Mouse (Mus musculus): ENCODE results near the gene Spryd7. TPM values are rescaled to one million over a fixed set of nuclear protein-coding genes. Genes with fewer than 3 reads are reported as not detected.

Spryd7 gene
- total RNA-seq, 4 experiments from 2014 or later: 52.6 to 61.9 (median 58.5) TPM

DNA sequence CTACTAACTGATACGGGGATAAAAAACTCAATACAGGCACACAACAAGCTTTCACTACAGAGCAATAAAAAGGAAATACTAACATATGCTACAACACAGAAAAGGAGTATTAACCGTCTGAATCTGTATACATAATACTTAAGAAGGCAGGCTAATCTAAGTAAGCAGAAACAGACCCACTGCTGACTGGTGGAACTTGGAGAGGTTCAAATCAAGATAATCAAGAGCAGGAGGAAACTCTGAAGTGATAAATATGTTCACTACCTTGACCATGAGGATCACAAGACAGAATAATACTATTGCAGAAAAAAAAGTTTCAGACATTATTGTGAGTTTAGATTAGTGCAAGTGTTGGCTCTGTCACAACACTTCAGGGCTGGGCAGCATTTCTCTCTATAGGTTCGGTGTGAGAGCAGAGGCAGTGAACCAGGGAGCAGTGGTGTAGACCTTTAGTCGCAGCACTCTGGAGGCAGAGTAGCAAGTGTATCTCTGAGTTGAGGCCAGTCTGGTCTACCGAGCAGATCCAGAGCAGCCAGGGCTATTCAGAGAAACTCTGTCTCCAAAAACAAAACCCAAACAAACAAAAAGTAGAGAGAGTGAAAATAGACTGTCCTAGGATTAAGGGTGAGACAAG lies 19.9 kb downstream of the Spryd7 start:
- DNase-seq (ENCODE audit: low spot score): no peak

DNA sequence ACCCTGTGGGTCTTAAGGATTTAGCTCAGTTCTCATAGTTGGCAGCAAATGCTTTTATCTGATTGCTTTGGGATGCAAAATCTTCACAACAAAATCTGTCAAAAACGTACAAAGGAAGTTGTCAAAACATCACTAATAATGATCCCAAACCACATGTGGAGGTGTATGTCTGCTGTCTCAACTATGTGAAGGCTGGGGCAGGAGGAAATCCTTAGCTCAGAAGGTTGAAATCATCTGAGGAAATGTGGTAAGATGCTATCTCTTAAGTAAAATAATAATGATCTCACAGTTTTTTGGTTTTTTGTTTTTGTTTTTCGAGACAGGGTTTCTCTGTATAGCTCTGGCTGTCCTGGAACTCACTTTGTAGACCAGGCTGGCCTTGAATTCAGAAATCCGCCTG lies 20.9 kb downstream of the Spryd7 start:
- no peak for DNase-seq (ENCODE audit: low spot score)

DNA sequence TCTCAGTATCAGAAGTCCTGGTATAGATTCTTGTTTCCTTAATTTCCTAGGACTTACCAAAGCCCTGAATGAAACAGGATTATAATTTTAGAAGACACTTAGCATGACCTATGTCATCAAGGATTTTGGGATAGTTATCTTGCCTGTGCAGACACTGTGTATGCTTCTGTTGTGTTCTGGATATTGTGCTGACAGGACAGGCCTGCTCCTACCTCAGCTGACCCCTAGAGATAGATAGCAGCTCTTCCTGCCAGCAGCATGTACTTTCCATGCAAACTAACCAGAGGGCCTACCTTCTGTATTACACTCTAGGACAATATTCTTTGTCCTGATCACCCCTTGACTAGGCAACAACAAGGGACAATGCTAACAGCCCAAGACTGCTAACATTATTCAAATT lies 25.7 kb downstream of the Spryd7 start:
- peak; percentile 43 for DNase-seq (ENCODE audit: low spot score)

GRCm38 (mm10) chr14:61530396-61530795 lies 26.3 kb downstream of the Spryd7 start:
- no peak for DNase-seq (ENCODE audit: low spot score)

DNA sequence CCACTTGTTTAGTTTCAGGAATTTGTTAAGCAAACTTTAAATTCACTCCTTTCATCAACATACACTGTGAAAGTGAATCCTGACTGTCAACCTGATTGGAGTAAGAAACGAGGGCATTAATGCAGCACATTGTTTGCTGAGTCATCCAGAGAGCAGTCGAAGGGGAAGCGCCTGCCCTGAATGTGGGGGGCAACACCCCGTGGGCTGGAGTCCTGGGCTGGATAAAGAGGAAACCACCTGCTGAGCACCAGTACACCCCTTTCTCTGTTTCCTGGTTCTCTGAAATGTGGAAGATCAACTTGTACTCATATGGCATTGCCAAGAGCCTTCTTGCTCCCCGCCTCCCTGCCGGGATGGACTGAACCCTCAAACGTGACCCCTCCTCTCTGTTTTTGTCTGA lies 27.2 kb downstream of the Spryd7 start:
- DNase-seq (ENCODE audit: low spot score): peak; percentile 13

DNA sequence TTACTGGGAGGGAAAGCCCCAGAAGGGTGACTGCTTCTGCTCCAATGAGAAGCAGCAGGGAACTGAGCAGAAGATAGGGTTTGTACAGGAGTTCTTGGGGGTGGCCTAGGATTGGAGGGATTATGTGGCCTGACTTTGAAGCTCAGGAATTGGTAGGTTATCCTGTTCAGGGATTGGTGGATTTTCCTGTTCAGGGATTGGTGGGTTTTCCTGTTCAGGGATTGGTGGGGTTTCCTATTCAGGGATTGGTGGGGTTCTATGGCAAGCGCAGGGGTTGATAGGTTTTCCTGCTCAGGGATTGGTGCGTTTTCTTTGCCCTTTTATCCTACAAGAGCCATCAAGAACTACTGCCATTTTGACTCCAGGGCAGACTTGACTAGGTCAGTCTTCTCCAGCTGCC lies 30.7 kb downstream of the Spryd7 start:
- no peak for DNase-seq (ENCODE audit: low spot score)

GRCm38 (mm10) chr14:61523821-61524220 lies 32.9 kb downstream of the Spryd7 start:
- DNase-seq (ENCODE audit: low spot score): no peak

GRCm38 (mm10) chr14:61518659-61519480 lies 37.8 kb downstream of the Spryd7 start:
- DNase-seq (ENCODE audit: low spot score): peak; percentile 26

DNA sequence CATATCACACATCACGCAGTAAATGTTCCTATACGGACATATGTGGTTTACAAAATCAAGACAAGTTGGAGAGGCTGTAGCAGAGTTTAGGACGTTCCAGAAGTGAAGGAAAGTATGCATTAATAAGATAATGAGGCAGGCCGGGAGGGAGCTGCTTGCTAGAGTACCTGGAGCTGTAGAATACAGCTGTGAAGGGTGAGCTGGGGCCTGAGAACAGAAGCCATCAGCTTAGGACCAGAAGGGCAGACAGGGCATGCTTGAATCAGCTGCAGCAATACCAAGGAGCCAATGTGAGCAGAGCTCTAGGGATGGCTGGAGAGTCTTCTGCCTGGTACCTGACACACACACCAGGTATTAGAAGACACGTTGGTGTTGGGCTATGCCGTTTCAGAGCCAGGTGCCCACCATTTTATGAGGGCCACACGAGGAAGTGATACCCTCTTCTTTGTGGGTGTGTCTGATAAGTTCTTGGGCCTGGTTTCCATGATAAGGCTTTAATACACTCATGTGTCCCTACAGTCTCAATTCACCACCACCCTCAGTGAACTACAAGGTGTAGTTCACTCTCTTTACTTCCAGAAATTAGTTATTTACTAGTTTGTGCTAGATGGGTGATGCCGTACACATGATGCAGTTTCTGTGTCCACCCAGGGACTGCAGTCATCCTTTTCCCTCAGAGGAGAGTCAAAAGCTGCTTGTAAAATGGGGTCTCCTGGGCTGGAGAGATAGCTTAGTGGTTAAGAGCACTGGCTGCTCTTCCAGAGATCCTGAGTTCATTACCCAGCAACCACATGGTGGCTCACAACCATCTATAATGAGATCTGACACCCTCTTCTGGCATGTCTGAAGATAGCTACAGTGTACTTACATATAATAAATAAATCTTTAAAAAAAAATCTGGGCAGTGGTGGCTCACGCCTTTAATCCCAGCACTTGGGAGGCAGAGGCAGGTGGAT lies 39.9 kb downstream of the Spryd7 start:
- no peak for DNase-seq (ENCODE audit: low spot score)

DNA sequence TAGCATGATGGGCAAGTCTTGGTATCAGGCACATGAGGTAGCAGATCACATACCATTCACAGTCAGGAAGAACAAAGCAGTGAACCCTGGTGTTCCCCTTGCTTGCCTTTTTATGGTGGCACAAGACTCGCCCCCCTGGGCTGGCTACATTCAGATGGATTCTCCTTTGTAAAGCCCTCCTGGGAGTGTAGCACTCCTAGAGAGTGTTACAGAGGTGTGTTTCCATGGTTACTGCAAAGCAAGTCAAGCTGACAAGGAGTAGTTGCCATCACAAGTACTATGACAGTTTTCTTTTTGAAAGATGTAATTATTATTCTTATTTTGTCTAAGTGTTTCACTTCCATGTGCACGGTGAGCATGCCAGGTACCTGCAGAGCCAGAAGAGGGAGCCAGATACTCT lies 45.2 kb downstream of the Spryd7 start:
- DNase-seq (ENCODE audit: low spot score): no peak

- peak; percentile 67 for DNase-seq (ENCODE audit: low spot score)
Measured at GRCm38 (mm10) chr14:61497716-61498490, 58.8 kb downstream of the Spryd7 start.

DNA sequence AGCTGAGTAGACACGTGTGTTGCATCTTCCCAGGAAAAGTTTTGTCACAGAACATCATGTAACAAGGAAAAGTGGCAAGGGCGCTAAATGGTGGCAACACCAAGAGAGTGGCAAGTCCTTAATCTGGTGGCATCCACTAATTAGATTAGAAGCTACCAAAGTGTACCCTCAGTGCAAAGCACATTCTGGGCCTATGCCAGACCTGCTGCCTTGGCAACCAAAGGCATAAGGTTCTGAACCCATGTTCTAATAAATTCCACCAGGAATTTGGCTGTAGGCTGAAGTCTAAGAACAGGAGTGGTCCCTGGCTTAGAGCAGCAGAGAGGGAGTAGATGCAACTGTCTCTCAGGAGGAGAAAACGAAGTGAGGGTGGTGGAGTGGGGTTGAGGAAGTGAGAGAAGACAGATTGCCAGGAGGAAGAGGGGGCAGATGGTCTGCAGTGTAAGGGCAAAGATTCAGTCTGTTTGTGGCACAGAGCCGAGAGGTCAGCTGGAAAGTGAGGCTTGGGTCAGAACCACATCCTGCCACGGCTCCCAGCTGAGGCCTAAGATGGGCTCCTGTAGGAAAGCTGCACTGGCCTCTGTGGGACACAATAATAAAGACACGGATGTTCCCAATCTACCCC lies 63.1 kb downstream of the Spryd7 start:
- DNase-seq (ENCODE audit: low spot score): peak; percentile 22

Other genes starting within 250 kb of the Spryd7 start
- under 1 TPM; 0.47 to 0.86 (median 0.79) TPM for gene Arl11, start 247.1 kb downstream of the Spryd7 start, total RNA-seq (2022)
- 1 to 10 TPM; 1.3 to 1.6 (median 1.4) TPM for gene Ebpl, start 196.4 kb downstream of the Spryd7 start, total RNA-seq (2022)
- gene Kpna3, start 117.0 kb downstream of the Spryd7 start, total RNA-seq (2022): 10 to 100 TPM; 51.4 to 63.7 (median 59.9) TPM
- gene Trim13, start 41.4 kb upstream of the Spryd7 start, total RNA-seq (2022): 1 to 10 TPM; 7.1 to 8.6 (median 8.1) TPM
- gene Kcnrg, start 50.6 kb upstream of the Spryd7 start, total RNA-seq (2022): under 1 TPM in 2 of 4 experiments, not detected in 2; 0.12 to 0.16 TPM

All from heart, adult 8-10 months (tissue).